Mouse (Mus musculus): ENCODE data around the gene Sec14l3.

Sec14l3 gene

GRCm38 (mm10) chr11:4060866-4061575 is 3.6 kb upstream of the Sec14l3 start:
- no peak for DNase-seq (ENCODE audit: extremely low spot score, low spot score)

GRCm38 (mm10) chr11:4062523-4062922 is 2.1 kb upstream of the Sec14l3 start:
- DNase-seq (ENCODE audit: extremely low spot score, low spot score): no peak

GRCm38 (mm10) chr11:4062981-4063380 is 1.7 kb upstream of the Sec14l3 start:
- DNase-seq (ENCODE audit: extremely low spot score, low spot score): no peak

- DNase-seq (ENCODE audit: extremely low spot score, low spot score): no peak
These were observed 5.0 kb downstream of the Sec14l3 start for GRCm38 (mm10) chr11:4069664-4070063.

GRCm38 (mm10) chr11:4076633-4077032 is 12.0 kb downstream of the Sec14l3 start:
- peak; percentile 64 for DNase-seq (ENCODE audit: extremely low spot score, low spot score)

- DNase-seq (ENCODE audit: extremely low spot score, low spot score): no peak
These were observed 13.8 kb downstream of the Sec14l3 start for GRCm38 (mm10) chr11:4078267-4078933.

GRCm38 (mm10) chr11:4080219-4080618 is 15.6 kb downstream of the Sec14l3 start:
- peak; percentile 68 for DNase-seq (ENCODE audit: extremely low spot score, low spot score)

- DNase-seq (ENCODE audit: extremely low spot score, low spot score): peak; percentile 53
These were observed 18.9 kb downstream of the Sec14l3 start for GRCm38 (mm10) chr11:4083316-4084078.

GRCm38 (mm10) chr11:4086246-4086645 is 21.6 kb downstream of the Sec14l3 start:
- no peak for DNase-seq (ENCODE audit: extremely low spot score, low spot score)

- no peak for DNase-seq (ENCODE audit: extremely low spot score, low spot score)
These were observed 22.6 kb downstream of the Sec14l3 start for GRCm38 (mm10) chr11:4087267-4087666.

- DNase-seq (ENCODE audit: extremely low spot score, low spot score): no peak
These were observed 29.1 kb downstream of the Sec14l3 start for GRCm38 (mm10) chr11:4093459-4094377.

GRCm38 (mm10) chr11:4094378-4095170 is 29.9 kb downstream of the Sec14l3 start:
- DNase-seq (ENCODE audit: extremely low spot score, low spot score): peak; percentile 70

GRCm38 (mm10) chr11:4095171-4096053 is 30.8 kb downstream of the Sec14l3 start, which contains the start of gene Mtfp1:
Gene Mtfp1, minus strand, starts transcription at chr11:4095445.
- DNase-seq (ENCODE audit: extremely low spot score, low spot score): peak; percentile 68

GRCm38 (mm10) chr11:4096054-4096984 is 31.7 kb downstream of the Sec14l3 start:
- peak; percentile 94 for DNase-seq (ENCODE audit: extremely low spot score, low spot score)

GRCm38 (mm10) chr11:4097091-4097621 is 32.5 kb downstream of the Sec14l3 start:
- DNase-seq (ENCODE audit: extremely low spot score, low spot score): no peak

- DNase-seq (ENCODE audit: extremely low spot score, low spot score): no peak
These were observed 33.5 kb downstream of the Sec14l3 start for GRCm38 (mm10) chr11:4098120-4098519.

- DNase-seq (ENCODE audit: extremely low spot score, low spot score): no peak
These were observed 34.2 kb downstream of the Sec14l3 start for GRCm38 (mm10) chr11:4098816-4099215.

- no peak for DNase-seq (ENCODE audit: extremely low spot score, low spot score)
These were observed 34.8 kb downstream of the Sec14l3 start for GRCm38 (mm10) chr11:4099447-4099846.
